Mouse (Mus musculus) kidney, adult 2 months (tissue): ENCODE measurements at regions not wholly inside any gene's neighbourhood (a gene's known extent, or its start where the extent isn't known, plus 50 kb on each side); places are given as distances from the start of the nearest gene placed in this dataset.

Experiments
- DNase-seq: peaks from one replicate; pipeline ENCODE4 v3.0.0; 2021
- H3K27ac ChIP-seq: fragments of 200-500 bp; 2 replicates; pipeline ENCODE4 v1.5.1; 2012; ENCODE audit warnings: low read depth, low read length, control low read depth, inconsistent platforms; ENCODE audit not compliant: insufficient read depth
- H3K27me3 ChIP-seq: fragments of 200-500 bp; replicated peaks from 2 replicates; pipeline ENCODE4 v1.6.1; 2012; ENCODE audit warnings: mild to moderate bottlenecking, moderate library complexity, low read length, inconsistent platforms; ENCODE audit not compliant: control insufficient read depth, insufficient read depth
- H3K36me3 ChIP-seq: fragments of 200-500 bp; 2 replicates; pipeline ENCODE4 v1.6.1; 2012; ENCODE audit warnings: mild to moderate bottlenecking, moderate library complexity, low read length, inconsistent platforms; ENCODE audit not compliant: control insufficient read depth, insufficient read depth
- H3K4me1 ChIP-seq: fragments of 200-500 bp; 2 replicates; pipeline ENCODE4 v1.6.1; 2011; ENCODE audit warnings: low read length; ENCODE audit not compliant: control insufficient read depth, insufficient read depth
- H3K4me3 ChIP-seq: fragments of 200-500 bp; 2 replicates; pipeline ENCODE4 v1.5.1; 2011; ENCODE audit warnings: mild to moderate bottlenecking, low read depth, low read length, control low read depth; ENCODE audit not compliant: insufficient read depth
- CTCF ChIP-seq: fragments of 200-500 bp; conservative IDR thresholded peaks from 2 replicates; pipeline ENCODE4 v1.5.1; 2011; ENCODE audit warnings: low read depth, mild to moderate bottlenecking, control low read depth, low read length, moderate library complexity, mixed read lengths; ENCODE audit not compliant: insufficient read depth, insufficient read length
- POLR2A ChIP-seq: fragments of 200-500 bp; IDR thresholded peaks from one replicate; pipeline ENCODE4 v1.6.1; 2011; ENCODE audit warnings: low read depth, low read length, control low read depth
- WGBS: fragments of 180-500 bp; shearing (Covaris S2); methylation state at CpG from one replicate; pipeline ENCODE4 v1.1.7; 2018; 5-methylcytosine and 5-hydroxymethylcytosine counted together

- no peaks in the 10 kb centered on the region for H3K36me3 ChIP-seq
- 82% methylated on average over 7 of the region's 7 CpGs for WGBS
- H3K27ac ChIP-seq, result no peak overlapping the region
- H3K4me1 ChIP-seq, result no peaks in the 10 kb centered on the region
- DNase-seq, result no peak
- no peak overlapping the region for H3K4me3 ChIP-seq
- TF ChIP-seq POLR2A, result no peak
- no peak for TF ChIP-seq CTCF
- no peaks in the 10 kb centered on the region for H3K27me3 ChIP-seq
Measured at GRCm38 (mm10) chr2:137446919-137447318, 330.5 kb upstream of the Jag1 start.

- 45% methylated on average over 5 of the region's 5 CpGs for WGBS
- H3K27ac ChIP-seq, result no peak overlapping the region
Measured at GRCm38 (mm10) chr2:137437741-137438140, 321.3 kb upstream of the Jag1 start.

GRCm38 (mm10) chr2:137436161-137436560, 319.7 kb upstream of the Jag1 start:
- Histone ChIP-seq H3K27me3 (no peaks in the 10 kb centered on the region), H3K4me3 (no peak overlapping the region), H3K36me3 (no peaks in the 10 kb centered on the region), H3K4me1 (no peaks in the 10 kb centered on the region), H3K27ac (no peak overlapping the region)
- 57% methylated on average over 4 of the region's 4 CpGs for WGBS
- TF ChIP-seq POLR2A, result no peak
- peak; percentile 4 for DNase-seq

More at GRCm38 (mm10) chr2:137437741-137438140, 321.3 kb upstream of the Jag1 start:
- TF ChIP-seq POLR2A, result no peak
- TF ChIP-seq CTCF, result no peak
- Histone ChIP-seq H3K4me3 (no peak overlapping the region), H3K27me3 (no peaks in the 10 kb centered on the region), H3K4me1 (no peaks in the 10 kb centered on the region), H3K36me3 (no peaks in the 10 kb centered on the region)
- no peak for DNase-seq

GRCm38 (mm10) chr2:137422656-137423055, 306.2 kb upstream of the Jag1 start:
- WGBS, result 64% methylated on average over 3 of the region's 3 CpGs
- Histone ChIP-seq H3K27me3 (no peaks in the 10 kb centered on the region), H3K4me1 (0 out of 2 replicates have a peak, but pooled peaks cover 3% of the 10 kb centered on the region), H3K4me3 (no peak overlapping the region), H3K27ac (no peak overlapping the region), H3K36me3 (no peaks in the 10 kb centered on the region)
- peak; percentile 51 for DNase-seq
- no peak for TF ChIP-seq CTCF
- TF ChIP-seq POLR2A, result no peak

- TF ChIP-seq CTCF (no peak), POLR2A (no peak)
- Histone ChIP-seq H3K4me1 (0 out of 2 replicates have a peak, but pooled peaks cover 3% of the 10 kb centered on the region), H3K27me3 (no peaks in the 10 kb centered on the region), H3K36me3 (no peaks in the 10 kb centered on the region), H3K4me3 (no peak overlapping the region), H3K27ac (peak overlapping the region; percentile 82)
- peak; percentile 65 for DNase-seq
- 25% methylated on average over 4 of the region's 4 CpGs for WGBS
Measured at GRCm38 (mm10) chr2:137419678-137420077, 303.2 kb upstream of the Jag1 start.

DNA sequence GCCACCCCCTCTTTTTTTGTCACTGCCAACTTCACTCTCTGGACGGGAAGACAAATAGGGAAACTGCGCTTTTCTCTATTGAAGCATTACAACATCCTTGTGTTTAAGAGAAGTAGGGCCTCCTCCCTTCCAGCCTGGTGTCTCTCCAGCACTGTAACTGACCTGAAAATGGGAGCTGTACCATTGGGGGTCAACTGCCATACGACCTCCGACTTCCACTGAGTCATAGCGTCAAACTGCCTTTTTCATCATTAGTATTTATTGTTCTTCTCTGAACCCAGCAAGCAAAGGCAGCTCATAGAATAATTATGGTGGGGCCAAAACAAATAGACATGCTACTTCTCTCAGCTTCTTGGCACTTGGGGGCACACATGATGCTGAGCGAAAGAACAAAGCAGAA, 301.2 kb upstream of the Jag1 start:
- H3K36me3 ChIP-seq, result no peaks in the 10 kb centered on the region
- TF ChIP-seq CTCF (no peak), POLR2A (no peak)
- no peaks in the 10 kb centered on the region for H3K27me3 ChIP-seq
- H3K4me1 ChIP-seq, result 0 out of 2 replicates have a peak, but pooled peaks cover 3% of the 10 kb centered on the region
- WGBS, result 79% methylated on average over 6 of the region's 6 CpGs
- no peak overlapping the region for H3K4me3 ChIP-seq
- no peak overlapping the region for H3K27ac ChIP-seq
- peak; percentile 49 for DNase-seq

- 65% methylated on average over 3 of the region's 3 CpGs for WGBS
- Histone ChIP-seq H3K4me1 (no peaks in the 10 kb centered on the region), H3K27me3 (no peaks in the 10 kb centered on the region), H3K4me3 (no peak overlapping the region), H3K36me3 (no peaks in the 10 kb centered on the region), H3K27ac (no peak overlapping the region)
- DNase-seq, result peak; percentile 8
- no peak for TF ChIP-seq CTCF
- no peak for TF ChIP-seq POLR2A
Measured at GRCm38 (mm10) chr2:137413432-137413831, 297.0 kb upstream of the Jag1 start.

GRCm38 (mm10) chr2:137409611-137410010, 293.2 kb upstream of the Jag1 start:
- Histone ChIP-seq H3K27ac (no peak overlapping the region), H3K27me3 (no peaks in the 10 kb centered on the region)
- 79% methylated on average over 2 of the region's 2 CpGs for WGBS

More at GRCm38 (mm10) chr2:137409611-137410010, 293.2 kb upstream of the Jag1 start:
- Histone ChIP-seq H3K4me3 (no peak overlapping the region), H3K36me3 (no peaks in the 10 kb centered on the region), H3K4me1 (no peaks in the 10 kb centered on the region)
- TF ChIP-seq CTCF, result no peak
- no peak for TF ChIP-seq POLR2A
- DNase-seq, result no peak
